Mouse (Mus musculus) adrenal gland, postnatal 14 days (tissue): ENCODE data around the gene Gm13277. TPM values are rescaled to one million over a fixed set of nuclear protein-coding genes. Genes with fewer than 3 reads are reported as not detected.
A peak's percentile ranks its signal among the peaks of the same experiment; 100 is the strongest.
"Not testable (repeated sequence)": the region's sequence is repeated elsewhere in the genome, so short reads cannot be mapped to it uniquely, and the experiment has no call there.

Source experiments
- DNase-seq: peaks from one replicate; pipeline ENCODE4 v3.0.0; 2021; ENCODE audit warnings: mixed read lengths
- long read RNA-seq, 2 experiments: library from polyadenylated mRNA; stranded (forward); transcript quantifications; one replicate each; pipeline ENCODE4 v2.0.0; 2021
- total RNA-seq: library from RNA; stranded (reverse); gene quantifications from 2 replicates; pipeline ENCODE4 v1.2.3, GENCODE M21; 2021

Gm13277 gene
- total RNA-seq: not detected in 2 replicates
- long read RNA-seq, experiment 1: 0 reads
- long read RNA-seq, experiment 2: 0 reads

DNA sequence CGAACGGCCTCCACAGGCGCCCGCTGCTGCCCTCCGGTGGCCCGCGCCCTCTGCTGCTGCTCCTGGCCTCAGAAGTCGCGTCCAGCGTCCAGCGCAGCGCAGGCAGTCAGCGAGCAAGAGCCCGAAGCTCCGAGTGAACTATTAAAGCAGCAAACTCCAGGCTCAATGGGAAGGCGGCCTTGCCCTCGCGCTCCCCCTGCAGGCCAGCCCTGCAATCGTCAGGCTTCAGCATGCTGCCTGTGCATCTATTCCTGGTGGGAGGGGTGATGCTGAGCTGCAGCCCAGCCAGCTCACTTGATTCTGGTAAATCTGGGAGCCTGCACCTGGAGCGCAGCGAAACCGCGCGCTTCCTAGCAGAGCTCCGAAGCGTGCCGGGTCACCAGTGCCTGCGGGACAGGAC is at the start of gene Gm13277:
Gm13277 (plus strand) TSS at position 231 of the 400 bp plus-strand sequence.
- peak; percentile 78 for DNase-seq

DNA sequence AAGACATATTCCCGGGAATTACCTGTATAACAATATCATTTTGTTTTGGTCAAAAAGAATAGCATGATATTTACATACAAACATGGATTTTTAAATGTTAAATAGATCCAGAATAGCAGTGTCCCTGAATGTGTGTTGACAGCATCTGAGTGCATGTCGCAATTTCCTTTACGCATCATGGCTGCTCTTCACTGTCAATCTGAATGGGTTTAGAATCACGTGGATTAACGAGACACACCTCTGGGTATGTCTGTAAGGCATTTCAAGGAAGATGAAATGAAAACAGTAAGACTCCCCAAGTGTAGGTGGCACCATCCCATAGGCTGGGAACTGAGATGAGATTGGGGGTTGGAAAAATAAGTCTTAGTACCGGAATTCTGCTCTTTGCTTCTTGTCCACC is 49.4 kb upstream of the Gm13277 start:
- DNase-seq: no peak

DNA sequence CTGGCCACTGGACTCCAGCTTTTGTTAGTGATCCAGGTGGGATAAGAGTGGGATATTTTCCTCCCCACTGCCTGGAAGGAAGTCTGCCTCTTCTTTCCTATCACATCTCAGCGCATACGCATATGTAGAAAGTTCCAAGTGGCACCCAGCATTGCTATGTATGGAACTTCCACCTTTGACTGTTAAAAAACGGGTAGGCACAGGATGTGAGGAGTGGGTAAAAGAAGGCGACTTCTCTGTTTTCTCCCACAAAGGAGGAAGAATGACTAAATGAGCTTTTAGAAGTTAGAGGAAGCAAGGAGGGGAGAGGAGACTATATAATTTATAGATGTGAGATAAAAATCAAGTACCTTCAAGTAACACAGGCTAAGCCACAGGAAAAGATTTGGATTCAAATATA is 47.0 kb upstream of the Gm13277 start:
- DNase-seq: no peak

DNA sequence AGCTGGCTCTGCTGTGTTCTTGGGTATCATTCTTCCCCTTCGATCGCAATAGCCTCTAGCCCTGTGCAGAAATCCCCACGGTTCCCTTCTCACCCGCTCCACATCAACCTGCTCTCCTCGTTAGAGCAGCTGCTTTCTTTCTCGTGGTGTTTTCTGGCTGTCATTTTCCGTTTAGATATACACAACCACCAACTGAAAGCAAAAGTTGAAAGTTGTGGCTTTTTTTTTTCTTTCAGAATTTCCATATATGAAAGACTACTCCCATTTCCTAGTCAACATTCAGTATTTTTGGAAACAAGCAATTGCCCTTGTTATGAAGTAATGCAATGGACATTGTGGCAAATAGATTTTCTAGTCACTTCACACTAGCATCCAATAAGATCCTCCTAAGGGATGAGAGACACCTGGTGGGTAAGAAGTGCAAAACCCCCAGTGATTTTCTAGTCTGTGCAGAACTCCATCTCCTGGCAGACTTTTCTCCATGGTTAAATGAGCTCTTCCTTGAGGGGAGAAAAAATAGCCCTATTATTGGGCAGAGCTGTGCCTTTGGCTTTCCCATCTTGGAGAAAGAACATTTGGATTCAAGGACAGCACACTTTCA is 45.6 kb upstream of the Gm13277 start:
- no peak for DNase-seq

DNA sequence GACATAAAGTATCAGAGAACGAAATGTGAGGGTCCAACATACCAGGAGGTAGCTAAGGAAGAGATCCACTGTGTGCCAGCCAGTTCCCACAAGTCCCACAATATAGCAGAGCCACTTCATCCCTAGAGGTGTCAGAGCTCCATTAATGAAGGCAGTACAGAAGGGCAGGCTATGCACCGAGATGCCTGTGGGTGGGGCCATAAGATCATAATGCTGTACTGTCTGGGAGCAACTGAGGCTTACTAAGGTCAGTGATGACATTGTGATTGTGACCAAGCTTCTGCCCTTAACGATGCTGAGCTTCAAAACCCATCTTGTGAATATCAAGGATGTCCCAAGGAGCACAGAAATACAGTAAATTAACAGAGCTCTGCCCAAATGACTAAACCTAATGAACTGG is 44.2 kb upstream of the Gm13277 start:
- DNase-seq: no peak

DNA sequence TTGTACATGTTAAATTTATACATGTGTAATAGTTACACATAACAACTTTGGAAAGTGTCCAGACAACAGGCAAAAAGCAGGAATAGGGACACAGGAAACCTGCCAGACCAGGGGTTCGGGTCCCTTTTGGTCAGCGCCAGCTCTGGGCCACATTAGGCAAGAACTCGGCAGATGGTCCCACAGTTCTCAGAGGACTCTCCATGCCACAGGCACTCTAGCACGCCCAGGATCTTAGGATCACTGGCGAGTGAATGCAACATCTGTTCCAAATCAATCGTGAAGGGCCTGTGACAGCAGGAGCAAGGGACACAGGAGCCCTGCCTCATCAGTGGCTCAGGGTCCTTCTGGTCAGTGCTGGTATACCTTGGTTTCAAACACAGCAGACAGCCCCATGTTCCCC is 38.5 kb upstream of the Gm13277 start:
- no peak for DNase-seq

DNA sequence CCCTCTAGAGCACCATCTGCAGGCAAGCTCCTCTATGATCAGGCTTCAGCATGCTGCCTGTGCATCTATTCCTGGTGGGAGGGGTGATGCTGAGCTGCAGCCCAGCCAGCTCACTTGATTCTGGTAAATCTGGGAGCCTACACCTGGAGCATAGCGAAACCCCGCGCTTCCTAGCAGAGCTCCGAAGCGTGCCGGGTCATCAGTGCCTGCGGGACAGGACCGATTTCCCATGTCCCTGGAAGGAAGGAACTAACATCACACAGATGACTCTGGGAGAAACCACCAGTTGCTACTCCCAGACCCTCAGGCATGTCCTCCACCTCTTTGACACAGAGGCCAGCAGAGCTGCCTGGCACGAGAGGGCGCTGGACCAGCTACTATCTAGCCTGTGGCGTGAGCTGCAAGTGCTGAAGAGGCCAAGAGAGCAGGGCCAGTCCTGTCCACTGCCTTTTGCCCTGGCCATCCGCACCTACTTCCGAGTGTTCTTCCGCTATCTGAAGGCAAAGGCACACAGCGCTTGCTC is 33.6 kb upstream of the Gm13277 start, which contains the start of gene Gm13271:
Gm13271 (plus strand) TSS at position 51 of the 523 bp plus-strand sequence.
- DNase-seq: peak; percentile 42

DNA sequence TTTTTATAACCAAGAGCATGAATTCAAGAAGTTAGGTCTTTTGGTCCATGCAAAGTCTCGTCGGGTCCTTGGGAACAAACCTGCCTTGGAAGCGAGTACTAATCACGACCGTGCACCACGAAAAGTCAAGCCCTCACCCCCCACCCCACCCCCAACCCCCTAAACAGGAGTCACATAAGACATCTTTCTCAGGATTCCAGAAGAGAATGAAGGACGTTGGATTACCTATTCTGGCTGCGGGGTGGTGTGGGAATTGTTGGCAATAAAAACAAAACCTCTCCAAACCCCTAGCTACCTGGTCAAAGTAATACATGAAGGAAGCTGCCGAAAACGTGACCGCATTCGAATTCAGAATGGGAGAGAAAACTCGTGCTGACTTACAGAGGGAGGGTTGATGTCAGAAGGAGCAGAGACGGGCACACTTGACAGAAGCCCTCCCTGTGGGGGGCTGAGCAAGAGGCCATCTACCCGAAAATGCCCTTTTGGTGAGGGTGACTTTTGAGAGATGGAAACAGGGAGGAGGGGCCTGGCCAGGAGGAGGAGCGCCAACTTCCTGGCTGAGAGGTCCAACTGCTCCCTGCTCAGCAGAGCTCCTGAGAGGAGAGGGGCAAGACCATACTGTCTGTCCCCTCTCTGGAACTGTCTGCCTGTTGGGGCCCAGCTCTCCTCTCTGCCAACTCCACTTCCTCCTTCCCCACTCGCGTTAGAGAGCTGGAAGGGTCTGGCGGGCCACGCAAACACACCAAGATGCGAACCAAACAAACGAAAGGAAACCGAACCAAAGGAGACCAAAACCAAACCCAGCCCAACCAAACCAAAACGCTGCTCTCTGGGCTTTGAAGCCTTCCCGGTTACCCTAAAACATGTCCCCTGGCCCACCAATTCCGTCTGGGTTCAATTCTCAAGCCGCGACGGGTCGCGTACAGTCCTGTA is 31.6 kb upstream of the Gm13277 start:
- DNase-seq: peak; percentile 14

DNA sequence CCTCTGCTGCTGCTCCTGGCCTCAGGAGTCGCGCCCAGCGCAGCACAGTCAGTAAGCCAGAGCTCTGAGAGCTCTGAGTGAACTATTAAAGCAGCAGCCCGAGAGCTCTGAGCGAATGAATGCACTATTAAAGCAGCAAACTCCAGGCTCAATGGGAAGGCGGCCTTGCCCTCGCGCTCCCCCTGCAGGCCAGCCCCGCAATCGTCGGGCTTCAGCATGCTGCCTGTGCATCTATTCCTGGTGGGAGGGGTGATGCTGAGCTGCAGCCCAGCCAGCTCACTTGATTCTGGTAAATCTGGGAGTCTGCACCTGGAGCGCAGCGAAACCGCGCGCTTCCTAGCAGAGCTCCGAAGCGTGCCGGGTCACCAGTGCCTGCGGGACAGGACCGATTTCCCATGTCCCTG is 30.8 kb upstream of the Gm13277 start:
- DNase-seq: peak; percentile 85

DNA sequence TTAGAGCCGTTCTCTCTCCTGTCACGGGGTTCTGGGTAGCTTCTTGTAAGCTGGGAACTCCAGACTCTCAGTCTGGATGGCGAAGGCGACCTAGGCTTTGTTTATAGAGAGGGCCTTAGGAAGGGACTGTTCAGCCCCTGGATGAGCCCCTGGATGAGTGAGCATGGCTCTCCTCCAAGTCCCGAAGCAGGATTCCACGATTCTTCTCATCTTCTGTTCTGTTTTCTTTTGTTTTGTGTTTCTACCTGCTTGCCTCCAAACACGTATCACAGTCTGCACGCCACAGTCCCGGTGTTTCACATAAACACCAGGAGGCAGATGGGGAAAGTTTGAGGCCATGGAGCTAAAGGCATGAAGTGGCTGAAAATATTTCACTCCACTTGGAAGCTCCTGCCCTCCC is 29.7 kb upstream of the Gm13277 start:
- DNase-seq: not testable (repeated sequence)

DNA sequence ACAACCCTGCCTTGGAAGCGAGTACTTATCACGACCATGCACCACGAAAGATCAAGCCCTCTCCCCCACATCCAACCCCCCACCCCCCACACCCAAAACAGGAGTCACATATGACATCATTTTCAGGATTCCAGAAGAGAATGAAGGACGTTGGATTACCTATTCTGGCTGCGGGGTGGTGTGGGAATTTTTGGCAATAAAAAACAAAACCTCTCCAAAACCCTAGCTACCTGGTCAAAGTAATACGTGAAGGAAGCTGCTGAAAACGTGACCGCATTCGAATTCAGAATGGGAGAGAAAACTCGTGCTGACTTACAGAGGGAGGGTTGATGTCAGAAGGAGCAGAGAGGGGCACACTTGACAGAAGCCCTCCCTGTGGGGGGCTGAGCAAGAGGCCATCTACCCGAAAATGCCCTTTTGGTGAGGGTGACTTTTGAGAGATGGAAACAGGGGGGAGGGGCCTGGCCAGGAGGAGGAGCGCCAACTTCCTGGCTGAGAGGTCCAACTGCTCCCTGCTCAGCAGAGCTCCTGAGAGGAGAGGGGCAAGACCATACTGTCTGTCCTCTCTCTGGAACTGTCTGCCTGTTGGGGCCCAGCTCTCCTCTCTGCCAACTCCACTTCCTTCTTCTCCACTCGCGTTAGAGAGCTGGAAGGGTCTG is 28.7 kb upstream of the Gm13277 start, which contains the start of gene Gm13283:
Gm13283 (plus strand) TSS at position 510 of the 659 bp plus-strand sequence.
- peak; percentile 42 for DNase-seq

DNA sequence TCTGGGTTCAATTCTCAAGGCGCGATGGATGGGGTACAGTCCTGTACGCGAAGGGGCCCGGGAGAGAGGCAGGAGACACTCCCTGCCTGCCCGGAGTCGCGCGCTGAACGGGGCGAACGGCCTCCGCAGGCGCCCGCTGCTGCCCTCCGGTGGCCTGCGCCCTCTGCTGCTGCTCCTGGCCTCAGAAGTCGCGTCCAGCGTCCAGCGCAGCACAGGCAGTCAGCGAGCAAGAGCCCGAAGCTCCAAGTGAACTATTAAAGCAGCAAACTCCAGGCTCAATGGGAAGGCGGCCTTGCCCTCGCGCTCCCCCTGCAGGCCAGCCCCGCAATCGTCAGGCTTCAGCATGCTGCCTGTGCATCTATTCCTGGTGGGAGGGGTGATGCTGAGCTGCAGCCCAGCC is 28.0 kb upstream of the Gm13277 start:
- peak; percentile 85 for DNase-seq

DNA sequence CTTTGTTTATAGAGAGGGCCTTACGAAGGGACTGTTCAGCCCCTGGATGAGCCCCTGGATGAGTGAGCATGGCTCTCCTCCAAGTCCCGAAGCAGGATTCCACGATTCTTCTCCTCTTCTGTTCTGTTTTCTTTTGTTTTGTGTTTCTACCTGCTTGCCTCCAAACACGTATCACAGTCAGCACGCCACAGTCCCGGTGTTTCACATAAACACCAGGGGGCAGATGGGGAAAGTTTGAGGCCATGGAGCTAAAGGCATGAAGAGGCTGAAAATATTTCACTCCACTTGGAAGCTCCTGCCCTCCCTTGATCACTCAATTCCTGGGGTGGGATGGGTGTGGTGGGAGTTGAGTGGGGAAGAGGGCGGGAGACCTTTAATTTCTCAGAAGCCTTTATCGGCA is 26.7 kb upstream of the Gm13277 start:
- peak; percentile 59 for DNase-seq

DNA sequence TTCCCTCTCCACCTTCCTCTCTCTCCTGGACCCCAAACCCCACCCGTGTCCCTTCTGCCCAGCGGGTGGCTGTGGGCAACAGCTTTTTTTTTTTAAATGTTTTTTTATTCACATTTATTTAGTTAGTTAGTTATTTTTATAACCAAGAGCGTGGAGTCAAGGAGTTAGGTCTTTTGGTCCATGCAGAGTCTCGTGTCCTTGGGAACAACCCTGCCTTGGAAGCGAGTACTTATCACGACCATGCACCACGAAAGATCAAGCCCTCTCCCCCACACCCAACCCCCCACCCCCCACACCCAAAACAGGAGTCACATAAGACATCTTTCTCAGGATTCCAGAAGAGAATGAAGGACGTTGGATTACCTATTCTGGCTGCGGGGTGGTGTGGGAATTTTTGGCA is 26.1 kb upstream of the Gm13277 start:
- peak; percentile 16 for DNase-seq

DNA sequence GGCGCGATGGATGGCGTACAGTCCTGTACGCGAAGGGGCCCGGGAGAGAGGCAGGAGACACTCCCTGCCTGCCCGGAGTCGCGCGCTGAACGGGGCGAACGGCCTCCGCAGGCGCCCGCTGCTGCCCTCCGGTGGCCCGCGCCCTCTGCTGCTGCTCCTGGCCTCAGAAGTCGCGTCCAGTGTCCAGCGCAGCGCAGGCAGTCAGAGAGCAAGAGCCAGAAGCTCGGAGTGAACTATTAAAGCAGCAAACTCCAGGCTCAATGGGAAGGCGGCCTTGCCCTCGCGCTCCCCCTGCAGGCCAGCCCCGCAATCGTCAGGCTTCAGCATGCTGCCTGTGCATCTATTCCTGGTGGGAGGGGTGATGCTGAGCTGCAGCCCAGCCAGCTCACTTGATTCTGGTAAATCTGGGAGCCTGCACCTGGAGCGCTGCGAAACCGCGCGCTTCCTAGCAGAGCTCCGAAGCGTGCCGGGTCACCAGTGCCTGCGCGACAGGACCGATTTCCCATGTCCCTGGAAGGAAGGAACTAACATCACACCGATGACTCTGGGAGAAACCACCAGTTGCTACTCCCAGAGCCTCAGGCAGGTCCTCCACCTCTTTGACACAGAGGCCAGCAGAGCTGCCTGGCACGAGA is 24.9 kb upstream of the Gm13277 start:
- peak; percentile 69 for DNase-seq

DNA sequence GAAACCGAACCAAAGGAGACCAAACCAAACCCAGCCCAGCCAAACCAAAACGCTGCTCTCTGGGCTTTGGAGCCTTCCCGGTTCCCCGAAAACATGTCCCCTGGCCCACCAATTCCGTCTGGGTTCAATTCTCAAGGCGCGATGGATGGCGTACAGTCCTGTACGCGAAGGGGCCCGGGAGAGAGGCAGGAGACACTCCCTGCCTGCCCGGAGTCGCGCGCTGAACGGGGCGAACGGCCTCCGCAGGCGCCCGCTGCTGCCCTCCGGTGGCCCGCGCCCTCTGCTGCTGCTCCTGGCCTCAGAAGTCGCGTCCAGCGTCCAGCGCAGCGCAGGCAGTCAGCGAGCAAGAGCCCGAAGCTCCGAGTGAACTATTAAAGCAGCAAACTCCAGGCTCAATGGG is 14.9 kb upstream of the Gm13277 start, which contains the start of gene Gm13290:
Gm13290 (plus strand) TSS at position 301 of the 400 bp plus-strand sequence.
- not testable (repeated sequence) for DNase-seq

DNA sequence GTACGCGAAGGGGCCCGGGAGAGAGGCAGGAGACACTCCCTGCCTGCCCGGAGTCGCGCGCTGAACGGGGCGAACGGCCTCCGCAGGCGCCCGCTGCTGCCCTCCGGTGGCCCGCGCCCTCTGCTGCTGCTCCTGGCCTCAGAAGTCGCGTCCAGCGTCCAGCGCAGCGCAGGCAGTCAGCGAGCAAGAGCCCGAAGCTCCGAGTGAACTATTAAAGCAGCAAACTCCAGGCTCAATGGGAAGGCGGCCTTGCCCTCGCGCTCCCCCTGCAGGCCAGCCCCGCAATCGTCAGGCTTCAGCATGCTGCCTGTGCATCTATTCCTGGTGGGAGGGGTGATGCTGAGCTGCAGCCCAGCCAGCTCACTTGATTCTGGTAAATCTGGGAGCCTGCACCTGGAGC is 11.8 kb upstream of the Gm13277 start, which contains the start of gene Gm13289:
Gm13289 (plus strand) TSS at position 301 of the 400 bp plus-strand sequence.
- not testable (repeated sequence) for DNase-seq

DNA sequence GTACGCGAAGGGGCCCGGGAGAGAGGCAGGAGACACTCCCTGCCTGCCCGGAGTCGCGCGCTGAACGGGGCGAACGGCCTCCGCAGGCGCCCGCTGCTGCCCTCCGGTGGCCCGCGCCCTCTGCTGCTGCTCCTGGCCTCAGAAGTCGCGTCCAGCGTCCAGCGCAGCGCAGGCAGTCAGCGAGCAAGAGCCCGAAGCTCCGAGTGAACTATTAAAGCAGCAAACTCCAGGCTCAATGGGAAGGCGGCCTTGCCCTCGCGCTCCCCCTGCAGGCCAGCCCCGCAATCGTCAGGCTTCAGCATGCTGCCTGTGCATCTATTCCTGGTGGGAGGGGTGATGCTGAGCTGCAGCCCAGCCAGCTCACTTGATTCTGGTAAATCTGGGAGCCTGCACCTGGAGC is 8.9 kb upstream of the Gm13277 start, which contains the start of gene Gm13272:
Gm13272 (plus strand) TSS at position 301 of the 400 bp plus-strand sequence.
- not testable (repeated sequence) for DNase-seq

DNA sequence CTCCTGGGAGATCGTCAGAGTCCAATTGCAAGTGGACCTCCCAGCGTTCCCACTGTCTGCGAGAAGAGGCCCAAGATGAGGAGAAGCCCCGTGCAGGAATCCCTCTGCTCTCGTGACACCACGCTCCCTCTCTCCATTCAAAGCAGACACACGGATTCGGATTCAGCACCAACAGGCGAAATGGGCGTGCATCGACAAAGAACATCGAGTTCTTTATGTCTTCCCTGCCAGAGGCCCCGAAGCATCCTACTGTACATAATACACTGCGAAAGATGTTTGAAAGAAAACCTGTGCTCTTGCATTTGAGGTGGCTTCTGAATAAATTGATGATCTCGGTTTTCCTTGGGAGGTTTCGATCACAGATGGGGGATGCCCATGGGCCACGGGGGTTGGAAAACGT is 8.1 kb upstream of the Gm13277 start:
- DNase-seq: not testable (repeated sequence)

DNA sequence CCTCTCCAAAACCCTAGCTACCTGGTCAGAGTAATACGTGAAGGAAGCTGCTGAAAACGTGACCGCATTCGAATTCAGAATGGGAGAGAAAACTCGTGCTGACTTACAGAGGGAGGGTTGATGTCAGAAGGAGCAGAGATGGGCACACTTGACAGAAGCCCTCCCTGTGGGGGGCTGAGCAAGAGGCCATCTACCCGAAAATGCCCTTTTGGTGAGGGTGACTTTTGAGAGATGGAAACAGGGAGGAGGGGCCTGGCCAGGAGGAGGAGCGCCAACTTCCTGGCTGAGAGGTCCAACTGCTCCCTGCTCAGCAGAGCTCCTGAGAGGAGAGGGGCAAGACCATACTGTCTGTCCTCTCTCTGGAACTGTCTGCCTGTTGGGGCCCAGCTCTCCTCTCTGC is 6.6 kb upstream of the Gm13277 start, which contains the start of gene Ifnz:
Ifnz (plus strand) TSS at position 301 of the 400 bp plus-strand sequence.
- not testable (repeated sequence) for DNase-seq

DNA sequence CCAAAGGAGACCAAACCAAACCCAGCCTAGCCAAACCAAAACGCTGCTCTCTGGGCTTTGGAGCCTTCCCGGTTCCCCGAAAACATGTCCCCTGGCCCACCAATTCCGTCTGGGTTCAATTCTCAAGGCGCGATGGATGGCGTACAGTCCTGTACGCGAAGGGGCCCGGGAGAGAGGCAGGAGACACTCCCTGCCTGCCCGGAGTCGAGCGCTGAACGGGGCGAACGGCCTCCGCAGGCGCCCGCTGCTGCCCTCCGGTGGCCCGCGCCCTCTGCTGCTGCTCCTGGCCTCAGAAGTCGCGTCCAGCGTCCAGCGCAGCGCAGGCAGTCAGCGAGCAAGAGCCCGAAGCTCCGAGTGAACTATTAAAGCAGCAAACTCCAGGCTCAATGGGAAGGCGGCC is 6.1 kb upstream of the Gm13277 start:
- peak; percentile 32 for DNase-seq
